Mouse (Mus musculus): ENCODE data around the gene Gm26992. TPM values are rescaled to one million over a fixed set of nuclear protein-coding genes. Genes with fewer than 3 reads are reported as not detected.

The Gm26992 gene
- polyA plus RNA-seq, 1 experiment from 2014 or later = not detected

DNA sequence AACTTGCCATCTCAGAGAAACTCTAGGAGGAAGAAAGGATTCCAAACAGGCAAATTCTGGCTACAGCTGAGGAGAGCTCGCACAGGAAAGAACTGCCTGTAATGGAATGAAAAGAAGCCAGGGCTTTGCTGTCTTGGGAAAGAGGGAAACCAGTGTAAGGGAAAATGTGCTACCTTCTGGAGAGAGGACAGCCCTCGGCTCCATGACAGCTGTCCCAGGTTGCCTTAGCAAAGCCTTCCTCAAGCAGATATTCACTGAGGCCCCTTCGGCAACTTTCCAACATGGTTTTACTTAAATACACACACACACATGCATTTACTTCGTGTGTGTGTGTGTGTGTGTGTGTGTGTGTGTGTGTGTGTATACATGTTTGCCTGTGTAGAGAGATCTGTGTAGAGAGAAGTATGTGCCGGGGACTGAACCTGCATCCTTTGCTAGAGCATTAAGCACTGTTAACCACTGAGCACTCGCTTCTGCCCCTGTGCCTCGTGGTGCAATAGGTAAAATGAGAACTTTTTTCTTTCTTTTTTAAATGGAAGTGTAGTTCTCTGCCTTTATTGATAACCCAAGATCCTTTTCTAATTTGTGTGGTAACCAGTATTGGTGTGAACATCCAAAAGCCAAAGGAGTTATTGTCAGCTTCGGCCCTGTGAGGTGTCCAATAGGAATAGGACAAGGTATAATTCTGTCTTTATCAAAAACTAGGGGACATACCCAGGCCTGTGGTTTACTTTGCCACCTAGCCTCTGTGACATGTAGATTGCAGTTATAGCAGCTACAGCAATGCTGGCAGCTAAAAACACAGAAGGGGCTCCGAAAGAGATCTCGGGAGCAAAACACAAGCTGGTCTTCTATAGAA lies 70.8 kb downstream of the Gm26992 start:
- no peak for ATAC-seq (replicated peaks; ENCODE audit: insufficient number of reproducible peaks, low FRiP score, low TSS enrichment)
- H3K27ac ChIP-seq (ENCODE audit: low read depth, low read length) = peak overlapping the region; percentile 93
- 0 out of 2 replicates have a peak, but pooled peaks cover 5% of the 10 kb centered on the region for H3K4me1 ChIP-seq (ENCODE audit: control insufficient read depth, insufficient read depth, low read length)
- no peaks in the 10 kb centered on the region for H3K36me3 ChIP-seq (ENCODE audit: control insufficient read depth, insufficient read depth, low read length)
- 42% methylated on average over 10 of the region's 10 CpGs for WGBS (ENCODE audit: insufficient replicate concordance)
- H3K4me2 ChIP-seq = peak overlapping the region; percentile 63
- no peaks in the 10 kb centered on the region for H3K27me3 ChIP-seq (ENCODE audit: control insufficient read depth, insufficient read depth, low read length)
- H3K9ac ChIP-seq (ENCODE audit: low read depth, low read length) = peak overlapping the region; percentile 94
- H3K9me3 ChIP-seq (replicated peaks; ENCODE audit: control insufficient read depth, low read length) = no peaks in the 10 kb centered on the region
- peak overlapping the region; percentile 59 for H3K4me3 ChIP-seq (ENCODE audit: low read depth, low read length)

DNA sequence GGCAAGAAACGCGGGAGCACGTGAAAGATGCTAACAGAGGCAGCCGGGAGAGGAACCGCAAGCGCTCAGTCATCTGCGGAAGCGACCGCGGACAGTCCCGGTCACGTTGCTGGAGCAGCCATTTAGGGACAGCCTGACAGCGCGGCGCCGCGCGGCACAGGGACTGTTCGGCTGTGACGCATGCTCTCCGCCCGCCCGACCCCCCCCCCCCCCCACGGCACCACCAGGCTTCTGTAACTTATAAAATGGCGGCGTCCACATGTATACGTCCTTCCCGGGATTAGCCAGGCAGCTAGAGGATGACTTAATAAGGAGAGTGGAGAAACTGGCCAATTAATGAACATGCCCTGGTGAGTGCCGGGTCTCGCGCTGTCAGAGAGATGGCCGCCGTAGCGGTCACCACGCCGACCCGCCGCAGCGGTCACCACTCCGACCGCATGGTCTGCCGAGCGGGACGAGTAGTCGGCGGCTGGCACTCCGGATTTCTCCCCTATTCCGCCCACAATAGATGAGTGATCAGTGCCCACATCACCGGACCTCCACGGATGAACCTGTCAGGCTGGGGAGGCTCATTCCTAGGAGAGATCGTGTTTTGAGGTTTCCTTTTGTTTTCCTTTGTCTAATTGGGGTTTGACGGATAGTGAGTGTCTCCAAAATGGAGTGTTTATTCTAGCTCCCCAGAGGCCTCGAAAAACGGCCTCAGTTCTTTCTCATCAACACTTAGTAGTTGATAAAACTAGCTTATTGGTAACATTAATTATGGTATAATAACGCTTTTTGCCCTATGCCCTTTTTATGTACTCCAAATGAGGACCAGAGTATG lies 71.8 kb downstream of the Gm26992 start:
- no peaks in the 10 kb centered on the region for H3K36me3 ChIP-seq (ENCODE audit: control insufficient read depth, insufficient read depth, low read length)
- H3K4me1 ChIP-seq (ENCODE audit: control insufficient read depth, insufficient read depth, low read length) = 0 out of 2 replicates have a peak, but pooled peaks cover 5% of the 10 kb centered on the region
- peak overlapping the region; percentile 59 for H3K4me3 ChIP-seq (ENCODE audit: low read depth, low read length)
- peak overlapping the region; percentile 63 for H3K4me2 ChIP-seq
- peak overlapping the region; percentile 93 for H3K27ac ChIP-seq (ENCODE audit: low read depth, low read length)
- ATAC-seq (replicated peaks; ENCODE audit: insufficient number of reproducible peaks, low FRiP score, low TSS enrichment) = peak; percentile 93
- H3K9ac ChIP-seq (ENCODE audit: low read depth, low read length) = peak overlapping the region; percentile 94
- H3K9me3 ChIP-seq (replicated peaks; ENCODE audit: control insufficient read depth, low read length) = no peaks in the 10 kb centered on the region
- H3K27me3 ChIP-seq (ENCODE audit: control insufficient read depth, insufficient read depth, low read length) = no peaks in the 10 kb centered on the region
- under 1% methylated on average over 48 of the region's 55 CpGs for WGBS (ENCODE audit: insufficient replicate concordance)

DNA sequence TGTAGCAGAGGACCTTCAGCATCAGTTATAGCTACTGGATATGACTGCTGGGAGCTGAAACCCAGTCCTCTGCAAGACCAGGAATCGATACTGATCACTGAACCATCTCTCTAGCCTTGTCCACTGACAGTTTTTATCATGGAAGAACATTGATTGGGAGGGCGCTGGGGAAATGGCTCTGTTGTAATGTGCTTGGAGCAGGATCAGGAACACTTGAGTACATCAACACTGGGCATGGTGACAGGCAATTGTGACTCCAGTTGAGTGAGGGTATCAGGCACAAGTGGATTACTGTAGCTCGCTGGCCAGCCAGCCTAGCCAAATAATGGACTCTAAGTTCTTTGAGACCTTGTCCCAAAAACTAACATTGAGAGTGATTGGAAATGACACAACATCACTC lies 77.6 kb downstream of the Gm26992 start:
- Histone ChIP-seq H3K27ac (ENCODE audit: low read depth, low read length) (no peak overlapping the region), H3K4me1 (ENCODE audit: control insufficient read depth, insufficient read depth, low read length) (0 out of 2 replicates have a peak, but pooled peaks cover 5% of the 10 kb centered on the region), H3K36me3 (ENCODE audit: control insufficient read depth, insufficient read depth, low read length) (peaks cover 6% of the 10 kb centered on the region; the same call in 1 of the 2 replicates), H3K4me3 (ENCODE audit: low read depth, low read length) (no peak overlapping the region), H3K4me2 (no peak overlapping the region), H3K9ac (ENCODE audit: low read depth, low read length) (no peak overlapping the region), H3K27me3 (ENCODE audit: control insufficient read depth, insufficient read depth, low read length) (no peaks in the 10 kb centered on the region), H3K9me3 (replicated peaks; ENCODE audit: control insufficient read depth, low read length) (no peaks in the 10 kb centered on the region)
- 65% methylated on average over 3 of the region's 3 CpGs for WGBS (ENCODE audit: insufficient replicate concordance)
- no peak for ATAC-seq (replicated peaks; ENCODE audit: insufficient number of reproducible peaks, low FRiP score, low TSS enrichment)

DNA sequence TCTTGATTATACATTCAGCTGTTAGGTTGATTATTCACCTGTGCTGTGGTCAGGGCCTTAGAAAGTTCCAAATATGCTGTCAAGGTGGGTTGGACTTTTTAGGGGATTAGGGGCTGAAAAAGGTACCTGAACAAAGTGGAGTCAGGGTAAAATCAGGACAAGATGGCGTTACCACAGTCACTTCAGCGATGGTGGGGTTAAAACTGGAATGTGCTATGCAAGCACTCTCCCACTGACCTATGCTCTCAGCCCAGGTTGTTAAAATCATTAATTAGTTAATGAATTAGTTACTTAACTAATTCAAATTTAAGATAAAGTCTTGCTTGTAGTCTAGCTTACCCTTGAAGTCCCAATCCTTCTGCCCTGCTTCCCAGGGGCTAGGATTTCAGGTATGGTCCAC lies 78.3 kb downstream of the Gm26992 start:
- no peak overlapping the region for H3K4me2 ChIP-seq
- no peaks in the 10 kb centered on the region for H3K4me1 ChIP-seq (ENCODE audit: control insufficient read depth, insufficient read depth, low read length)
- WGBS (ENCODE audit: insufficient replicate concordance) = 93% methylated on average over 2 of the region's 2 CpGs
- no peaks in the 10 kb centered on the region for H3K9me3 ChIP-seq (replicated peaks; ENCODE audit: control insufficient read depth, low read length)
- H3K9ac ChIP-seq (ENCODE audit: low read depth, low read length) = no peak overlapping the region
- no peaks in the 10 kb centered on the region for H3K27me3 ChIP-seq (ENCODE audit: control insufficient read depth, insufficient read depth, low read length)
- H3K27ac ChIP-seq (ENCODE audit: low read depth, low read length) = no peak overlapping the region
- peaks cover 6% of the 10 kb centered on the region; the same call in 1 of the 2 replicates for H3K36me3 ChIP-seq (ENCODE audit: control insufficient read depth, insufficient read depth, low read length)
- no peak overlapping the region for H3K4me3 ChIP-seq (ENCODE audit: low read depth, low read length)
- ATAC-seq (replicated peaks; ENCODE audit: insufficient number of reproducible peaks, low FRiP score, low TSS enrichment) = no peak

DNA sequence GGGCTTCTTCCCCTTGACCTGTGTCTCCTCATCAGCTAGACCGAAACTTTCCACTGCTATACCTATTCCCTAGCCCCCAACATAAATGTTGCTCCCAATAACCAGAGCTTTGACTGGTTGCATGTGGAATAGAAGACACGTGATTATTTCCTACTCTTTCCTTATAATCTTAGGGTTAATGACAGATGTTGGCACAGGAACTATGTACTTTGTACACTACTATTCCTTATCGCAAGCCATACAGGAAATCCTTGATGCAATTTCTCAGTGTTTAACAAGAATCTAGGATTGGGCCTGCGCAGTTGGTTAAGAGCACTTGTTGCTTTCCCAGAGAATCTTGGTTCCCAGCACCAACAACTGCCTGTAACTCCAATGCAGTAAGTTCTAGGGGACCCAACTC lies 86.4 kb downstream of the Gm26992 start:
- no peaks in the 10 kb centered on the region for H3K27me3 ChIP-seq (ENCODE audit: control insufficient read depth, insufficient read depth, low read length)
- H3K36me3 ChIP-seq (ENCODE audit: control insufficient read depth, insufficient read depth, low read length) = no peaks in the 10 kb centered on the region
- no peak overlapping the region for H3K9ac ChIP-seq (ENCODE audit: low read depth, low read length)
- H3K4me2 ChIP-seq = no peak overlapping the region
- no peak overlapping the region for H3K4me3 ChIP-seq (ENCODE audit: low read depth, low read length)
- 88% methylated on average over 4 of the region's 4 CpGs for WGBS (ENCODE audit: insufficient replicate concordance)
- no peak for ATAC-seq (replicated peaks; ENCODE audit: insufficient number of reproducible peaks, low FRiP score, low TSS enrichment)
- H3K4me1 ChIP-seq (ENCODE audit: control insufficient read depth, insufficient read depth, low read length) = no peaks in the 10 kb centered on the region
- no peak overlapping the region for H3K27ac ChIP-seq (ENCODE audit: low read depth, low read length)
- H3K9me3 ChIP-seq (replicated peaks; ENCODE audit: control insufficient read depth, low read length) = no peaks in the 10 kb centered on the region

DNA sequence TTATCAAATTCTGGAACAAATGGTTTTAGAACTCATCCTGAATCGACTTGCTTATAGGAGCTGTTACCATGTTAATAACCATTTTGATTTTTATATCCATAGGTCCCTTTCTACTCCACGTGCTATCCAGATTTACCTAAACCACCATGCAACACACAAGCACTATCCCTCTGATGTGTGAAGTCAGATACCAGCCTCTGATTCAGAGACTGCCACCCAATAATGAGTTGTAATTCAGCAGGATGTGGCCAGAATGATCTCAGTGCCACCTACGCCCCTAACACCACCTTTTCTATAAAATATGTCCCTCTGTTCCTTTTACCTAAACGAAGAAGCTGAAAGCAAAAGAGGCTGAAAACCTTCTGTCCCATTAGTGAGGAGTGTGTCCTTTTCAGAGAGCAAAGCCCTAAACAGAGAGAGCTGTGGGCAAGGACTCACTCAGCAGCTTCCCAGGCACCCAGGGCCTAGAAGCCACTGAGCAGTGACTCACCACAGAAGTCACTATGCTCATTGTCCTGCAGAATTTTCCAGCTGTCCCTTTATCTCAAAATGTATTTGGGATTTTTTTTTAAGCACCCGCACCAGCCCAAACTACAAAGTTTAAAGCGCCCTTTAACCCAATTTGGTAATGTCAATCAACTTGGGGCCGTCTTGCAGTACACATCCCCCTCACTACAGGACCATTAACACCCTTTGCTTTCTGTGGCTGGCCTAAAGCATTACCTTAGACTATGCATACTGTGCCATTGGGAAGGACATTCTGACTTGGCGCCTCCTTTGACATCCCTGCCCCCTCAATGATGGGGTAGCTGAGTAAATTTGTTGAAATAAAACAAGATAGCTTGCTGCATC lies 87.6 kb downstream of the Gm26992 start:
- Histone ChIP-seq H3K27me3 (ENCODE audit: control insufficient read depth, insufficient read depth, low read length) (no peaks in the 10 kb centered on the region), H3K27ac (ENCODE audit: low read depth, low read length) (no peak overlapping the region), H3K4me3 (ENCODE audit: low read depth, low read length) (no peak overlapping the region), H3K9ac (ENCODE audit: low read depth, low read length) (no peak overlapping the region), H3K4me1 (ENCODE audit: control insufficient read depth, insufficient read depth, low read length) (no peaks in the 10 kb centered on the region), H3K36me3 (ENCODE audit: control insufficient read depth, insufficient read depth, low read length) (no peaks in the 10 kb centered on the region), H3K4me2 (no peak overlapping the region), H3K9me3 (replicated peaks; ENCODE audit: control insufficient read depth, low read length) (no peaks in the 10 kb centered on the region)
- ATAC-seq (replicated peaks; ENCODE audit: insufficient number of reproducible peaks, low FRiP score, low TSS enrichment) = no peak
- 63% methylated on average over 8 of the region's 8 CpGs for WGBS (ENCODE audit: insufficient replicate concordance)

DNA sequence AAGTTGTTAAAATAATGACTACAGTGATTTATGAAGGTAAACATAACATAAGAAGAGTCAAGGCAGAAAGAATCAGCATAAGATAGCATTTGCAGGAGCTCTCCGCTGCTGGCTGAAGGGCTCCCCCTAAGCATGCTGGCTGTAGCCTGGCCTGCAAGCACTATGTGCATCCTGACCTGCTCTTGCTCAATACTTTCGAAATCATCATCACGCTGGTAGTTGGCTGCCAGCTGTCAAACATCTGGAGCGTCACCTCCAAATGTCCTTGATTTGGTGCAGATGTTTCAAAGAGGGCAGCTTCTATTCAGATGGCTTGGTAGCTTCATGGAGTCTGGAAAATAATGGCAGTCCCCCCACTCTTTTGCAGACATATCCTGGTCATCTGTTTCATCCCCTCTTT lies 93.0 kb downstream of the Gm26992 start:
- no peak overlapping the region for H3K4me2 ChIP-seq
- ATAC-seq (replicated peaks; ENCODE audit: insufficient number of reproducible peaks, low FRiP score, low TSS enrichment) = no peak
- WGBS (ENCODE audit: insufficient replicate concordance) = 46% methylated on average over 4 of the region's 4 CpGs

DNA sequence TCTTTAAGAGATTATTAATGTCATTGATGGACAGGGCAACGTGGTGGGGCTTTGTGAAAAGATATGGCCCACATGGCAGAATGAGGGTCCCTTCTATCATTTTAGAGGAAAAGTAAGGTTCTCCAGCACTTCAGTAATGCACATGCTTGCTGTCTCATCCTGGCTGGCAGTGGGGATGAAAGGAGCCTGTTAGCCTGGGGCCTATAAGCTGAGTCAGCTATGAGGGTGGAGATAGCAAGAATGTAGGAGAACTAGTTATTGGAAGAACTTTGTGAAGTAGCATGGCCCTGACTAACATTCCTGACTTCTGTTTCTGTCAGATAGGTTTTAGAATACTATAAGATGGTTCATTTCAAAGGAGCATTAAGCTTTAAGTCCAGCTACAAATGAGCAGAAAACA lies 93.5 kb downstream of the Gm26992 start:
- Histone ChIP-seq H3K4me1 (ENCODE audit: control insufficient read depth, insufficient read depth, low read length) (no peaks in the 10 kb centered on the region), H3K4me3 (ENCODE audit: low read depth, low read length) (no peak overlapping the region), H3K9ac (ENCODE audit: low read depth, low read length) (no peak overlapping the region), H3K27ac (ENCODE audit: low read depth, low read length) (no peak overlapping the region), H3K9me3 (replicated peaks; ENCODE audit: control insufficient read depth, low read length) (no peaks in the 10 kb centered on the region), H3K36me3 (ENCODE audit: control insufficient read depth, insufficient read depth, low read length) (no peaks in the 10 kb centered on the region), H3K4me2 (no peak overlapping the region), H3K27me3 (ENCODE audit: control insufficient read depth, insufficient read depth, low read length) (no peaks in the 10 kb centered on the region)
- WGBS (ENCODE audit: insufficient replicate concordance) = 68% methylated on average over 1 of the region's 1 CpGs
- no peak for ATAC-seq (replicated peaks; ENCODE audit: insufficient number of reproducible peaks, low FRiP score, low TSS enrichment)

More for the DNA sequence above, 93.0 kb downstream of the Gm26992 start:
- Histone ChIP-seq H3K27ac (ENCODE audit: low read depth, low read length) (no peak overlapping the region), H3K9me3 (replicated peaks; ENCODE audit: control insufficient read depth, low read length) (no peaks in the 10 kb centered on the region), H3K27me3 (ENCODE audit: control insufficient read depth, insufficient read depth, low read length) (no peaks in the 10 kb centered on the region), H3K4me3 (ENCODE audit: low read depth, low read length) (no peak overlapping the region), H3K9ac (ENCODE audit: low read depth, low read length) (no peak overlapping the region), H3K36me3 (ENCODE audit: control insufficient read depth, insufficient read depth, low read length) (no peaks in the 10 kb centered on the region), H3K4me1 (ENCODE audit: control insufficient read depth, insufficient read depth, low read length) (no peaks in the 10 kb centered on the region)
